Mouse (Mus musculus) hindbrain, embryonic 14.5 days (tissue): Measurements from ENCODE around the gene Pigl. TPM values are rescaled to one million over a fixed set of nuclear protein-coding genes. Genes with fewer than 3 reads are reported as not detected.
"Not testable (repeated sequence)": the region's sequence is repeated elsewhere in the genome, so short reads cannot be mapped to it uniquely, and the experiment has no call there.

Experiments
- ATAC-seq: fragments of 200-750 bp; cut with Nextera tagmentation; 2 replicates; pipeline ENCODE4 v1.8.0; 2017; ENCODE audit warnings: moderate number of reproducible peaks, mild to moderate bottlenecking, moderate TSS enrichment, moderate library complexity; ENCODE audit not compliant: low FRiP score
- DNase-seq: peaks from one replicate; pipeline ENCODE4 v3.0.0-alpha.2; 2015; ENCODE audit warnings: low spot score
- H3K27ac ChIP-seq: fragments of 300-500 bp; sonication (generic); 2 replicates; pipeline ENCODE4 v1.5.1; 2014; ENCODE audit warnings: mild to moderate bottlenecking, moderate library complexity
- H3K27me3 ChIP-seq: fragments of 300-500 bp; sonication (generic); 2 replicates; pipeline ENCODE4 v1.6.1; 2014; ENCODE audit warnings: mild to moderate bottlenecking, low read length, mixed read lengths; ENCODE audit not compliant: control insufficient read depth, insufficient read depth
- H3K36me3 ChIP-seq: fragments of 300-500 bp; sonication (generic); replicated peaks from 2 replicates; pipeline ENCODE4 v1.6.1; 2014; ENCODE audit not compliant: control insufficient read depth, insufficient read depth
- H3K4me1 ChIP-seq: fragments of 300-500 bp; sonication (generic); replicated peaks from 2 replicates; pipeline ENCODE4 v1.6.1; 2014; ENCODE audit warnings: antibody characterized with exemption, low read length, mixed read lengths; ENCODE audit not compliant: control insufficient read depth, insufficient read depth
- H3K4me2 ChIP-seq: fragments of 300-500 bp; sonication (generic); replicated peaks from 2 replicates; pipeline ENCODE4 v1.6.1; 2014; ENCODE audit warnings: mild to moderate bottlenecking, moderate library complexity
- H3K4me3 ChIP-seq: fragments of 300-500 bp; sonication (generic); replicated peaks from 2 replicates; pipeline ENCODE4 v1.5.1; 2014; ENCODE audit warnings: mild to moderate bottlenecking, low read length
- H3K9ac ChIP-seq: fragments of 300-500 bp; sonication (generic); 2 replicates; pipeline ENCODE4 v1.6.1; 2014
- H3K9me3 ChIP-seq: fragments of 300-500 bp; sonication (generic); 2 replicates; pipeline ENCODE4 v1.6.1; 2016; ENCODE audit warnings: low read length; ENCODE audit not compliant: control insufficient read depth
- WGBS: fragments of 180-500 bp; shearing (Covaris S2); extraction: QIAGEN DNeasy Blood & Tissue Kit; methylation state at CpG from one replicate; pipeline ENCODE4 v1.1.7; 2014; 5-methylcytosine and 5-hydroxymethylcytosine counted together
- polyA plus RNA-seq: library from polyadenylated mRNA; unstranded; fragments of >200 nt; fragmentation: Nextera tagmentation; extraction: Ambion mirVana; gene quantifications from 2 replicates; pipeline ENCODE4 v1.2.1, GENCODE M21; 2014

Gene Pigl
- polyA plus RNA-seq, 1 experiment from 2014 or later, result 10.4 TPM

DNA sequence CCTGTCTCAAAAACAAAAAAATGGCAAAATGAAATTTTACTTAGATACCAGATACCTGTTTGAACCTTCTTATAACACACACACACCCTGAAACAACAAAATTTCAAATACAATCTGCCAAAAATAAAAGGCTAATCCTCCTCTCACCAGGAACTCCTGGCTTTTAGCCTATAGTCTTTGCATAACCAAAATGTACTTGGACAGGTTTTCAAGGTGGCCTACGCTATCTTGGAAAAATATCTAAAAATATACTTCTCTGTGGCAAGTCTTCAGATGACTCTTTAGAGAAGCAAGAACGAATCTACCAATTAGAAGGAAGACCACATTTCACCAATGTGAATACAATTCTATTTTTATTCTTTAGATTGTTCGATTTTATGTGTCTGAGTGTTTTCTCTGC, 12.5 kb upstream of the Pigl start:
- Histone ChIP-seq H3K4me3 (no peak overlapping the region), H3K4me1 (no peaks in the 10 kb centered on the region), H3K9ac (no peak overlapping the region), H3K27me3 (no peaks in the 10 kb centered on the region), H3K36me3 (no peaks in the 10 kb centered on the region), H3K4me2 (no peak overlapping the region), H3K27ac (no peak overlapping the region), H3K9me3 (no peaks in the 10 kb centered on the region)
- DNase-seq, result no peak
- no peak for ATAC-seq
- 96% methylated on average over 3 of the region's 3 CpGs for WGBS

- no peaks in the 10 kb centered on the region for H3K9me3 ChIP-seq
- H3K4me2 ChIP-seq, result no peak overlapping the region
- no peaks in the 10 kb centered on the region for H3K27me3 ChIP-seq
- H3K36me3 ChIP-seq, result no peaks in the 10 kb centered on the region
- no peak for DNase-seq
- no peak for ATAC-seq
- no peak overlapping the region for H3K27ac ChIP-seq
- H3K9ac ChIP-seq, result no peak overlapping the region
- 94% methylated on average over 6 of the region's 6 CpGs for WGBS
- H3K4me3 ChIP-seq, result no peak overlapping the region
- no peaks in the 10 kb centered on the region for H3K4me1 ChIP-seq
These were observed 9.3 kb upstream of the Pigl start for GRCm38 (mm10) chr11:62448971-62449370.

DNA sequence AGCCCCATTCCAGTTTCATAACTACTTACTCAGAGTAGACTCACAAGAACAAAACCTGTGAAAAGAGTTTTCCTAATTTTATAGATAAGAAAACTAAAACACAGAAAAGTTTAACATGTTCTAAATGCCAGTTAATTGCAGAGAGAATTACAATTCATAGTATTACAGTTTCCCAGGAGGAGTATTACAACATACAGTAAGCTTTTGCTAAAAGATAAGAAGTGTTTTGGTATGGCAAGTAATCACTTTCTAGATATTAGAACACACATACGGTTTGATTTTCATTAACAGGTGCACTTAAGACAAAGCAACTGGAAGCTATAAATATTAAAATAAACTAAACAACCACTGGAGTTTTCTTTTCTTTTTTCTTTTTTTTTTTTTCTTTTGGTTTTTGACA, 3.1 kb upstream of the Pigl start:
- H3K9ac ChIP-seq, result 0 out of 2 replicates have a peak overlapping the region, but pooled peaks have one; percentile 96
- no peak overlapping the region for H3K27ac ChIP-seq
- H3K36me3 ChIP-seq, result no peaks in the 10 kb centered on the region
- H3K9me3 ChIP-seq, result no peaks in the 10 kb centered on the region
- H3K27me3 ChIP-seq, result no peaks in the 10 kb centered on the region
- H3K4me2 ChIP-seq, result peak overlapping the region; percentile 81
- 92% methylated on average over 1 of the region's 1 CpGs for WGBS
- peaks cover 17% of the 10 kb centered on the region for H3K4me1 ChIP-seq
- DNase-seq (no peak), ATAC-seq (no peak)
- H3K4me3 ChIP-seq, result peak overlapping the region; percentile 94; the same call in 1 of the 2 replicates

GRCm38 (mm10) chr11:62456021-62456482, 2.2 kb upstream of the Pigl start:
- Histone ChIP-seq H3K4me1 (peaks cover 17% of the 10 kb centered on the region), H3K27ac (peak overlapping the region; percentile 96; the same call in 1 of the 2 replicates), H3K27me3 (no peaks in the 10 kb centered on the region), H3K9me3 (no peaks in the 10 kb centered on the region), H3K9ac (peak overlapping the region; percentile 96), H3K4me2 (peak overlapping the region; percentile 81), H3K36me3 (no peaks in the 10 kb centered on the region), H3K4me3 (peak overlapping the region; percentile 94)
- WGBS, result 11% methylated on average over 3 of the region's 3 CpGs
- ATAC-seq (no peak), DNase-seq (no peak)

DNA sequence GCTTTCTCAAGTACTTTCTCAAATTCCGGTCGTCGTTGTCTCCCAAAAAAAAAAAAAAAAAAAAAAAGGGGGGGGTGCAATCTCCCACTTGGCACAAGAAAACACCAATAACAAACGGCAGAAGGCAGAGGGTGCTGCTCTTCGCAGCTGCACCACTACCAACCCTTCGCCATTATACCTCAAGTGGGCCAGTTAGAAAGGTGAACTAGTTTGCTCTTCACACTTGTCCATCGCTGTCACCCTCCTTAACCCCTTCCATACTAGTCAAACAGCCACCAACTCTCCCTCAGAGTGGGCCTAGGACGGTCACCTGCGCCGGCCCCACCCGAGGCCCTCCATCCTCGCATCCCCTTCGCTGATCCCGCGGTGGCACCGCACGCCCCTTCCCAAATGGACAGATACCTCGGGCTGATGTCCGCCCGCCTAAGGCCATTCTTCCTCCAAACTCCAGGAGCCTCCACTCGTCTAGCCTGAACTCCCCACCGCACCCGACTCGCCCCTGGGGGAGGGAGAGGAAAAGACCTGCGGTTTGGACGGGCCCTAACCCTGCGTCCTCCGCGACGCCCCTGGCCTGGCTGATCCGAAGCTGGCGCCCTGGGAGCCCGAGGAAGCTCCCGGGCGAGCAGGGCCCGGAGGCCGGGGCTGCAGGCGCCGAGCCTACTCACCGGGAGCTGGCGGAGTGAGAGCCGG, 1.6 kb upstream of the Pigl start:
- WGBS, result 0% methylated on average over 42 of the region's 42 CpGs
- Histone ChIP-seq H3K9ac (peak overlapping the region; percentile 96), H3K4me1 (peaks cover 17% of the 10 kb centered on the region), H3K27me3 (no peaks in the 10 kb centered on the region), H3K9me3 (no peaks in the 10 kb centered on the region), H3K27ac (peak overlapping the region; percentile 96), H3K4me2 (peak overlapping the region; percentile 81), H3K36me3 (no peaks in the 10 kb centered on the region), H3K4me3 (peak overlapping the region; percentile 94)
- peak; percentile 79 for ATAC-seq
- peak; percentile 64 for DNase-seq

DNA sequence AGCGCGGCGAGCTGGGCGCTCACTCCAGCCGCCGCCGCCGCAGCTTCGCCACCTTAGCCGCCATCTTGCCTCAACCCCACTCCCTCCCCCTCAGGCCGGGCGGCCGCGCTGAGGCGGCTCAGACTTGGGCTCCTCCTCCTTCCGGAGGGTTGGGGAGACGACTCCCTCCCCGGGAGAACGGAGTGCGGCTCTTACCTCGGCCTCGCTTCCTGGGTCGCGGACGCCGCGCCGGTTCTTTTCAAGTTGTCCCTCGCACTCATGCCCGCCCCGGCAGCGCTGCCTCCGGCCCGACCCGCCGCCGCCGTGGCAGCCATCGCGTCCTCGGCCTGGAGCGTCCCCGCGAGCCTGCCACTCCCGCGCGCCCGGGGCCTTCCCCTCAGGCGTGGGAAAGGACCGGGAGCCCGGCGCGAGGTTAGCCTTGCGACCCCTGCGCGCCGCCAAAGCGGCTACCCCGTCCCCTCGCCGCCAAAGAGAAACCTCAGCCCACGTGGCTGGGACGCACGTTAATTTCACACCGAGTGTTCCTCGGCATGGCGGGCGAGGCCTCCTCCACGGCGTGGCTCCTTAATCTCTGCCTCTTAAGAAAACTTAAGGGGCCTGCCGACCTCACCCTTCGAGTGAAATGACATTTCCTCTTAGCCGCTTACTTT, 894 bp upstream of the Pigl start:
- ATAC-seq (peak; percentile 96), DNase-seq (peak; percentile 85)
- Histone ChIP-seq H3K4me1 (peaks cover 17% of the 10 kb centered on the region), H3K9me3 (no peaks in the 10 kb centered on the region), H3K27me3 (no peaks in the 10 kb centered on the region), H3K9ac (peak overlapping the region; percentile 96), H3K4me2 (peak overlapping the region; percentile 81), H3K36me3 (no peaks in the 10 kb centered on the region), H3K27ac (peak overlapping the region; percentile 96), H3K4me3 (peak overlapping the region; percentile 94)
- WGBS, result under 1% methylated on average over 63 of the region's 73 CpGs

DNA sequence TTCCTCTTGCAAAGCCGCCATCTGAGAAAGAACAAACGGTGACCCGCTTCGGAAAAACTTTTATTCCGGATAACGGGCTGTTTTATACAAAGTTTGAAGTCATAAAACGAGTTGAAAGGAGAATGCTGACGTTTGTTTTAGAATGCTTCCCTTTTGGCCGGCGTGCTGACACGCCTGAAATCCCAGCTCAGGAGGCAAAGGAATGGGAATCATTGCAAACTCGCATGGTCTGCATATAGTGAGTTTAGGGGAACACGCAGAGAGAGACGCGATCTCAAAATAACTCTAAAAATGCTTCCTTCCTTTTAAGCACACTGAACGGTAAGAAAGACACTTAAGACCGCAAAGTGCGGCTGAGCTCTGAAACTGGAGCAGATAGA, 379 bp upstream of the Pigl start:
- H3K27me3 ChIP-seq, result no peaks in the 10 kb centered on the region
- peak overlapping the region; percentile 96 for H3K27ac ChIP-seq
- WGBS, result under 1% methylated on average over 18 of the region's 18 CpGs
- H3K9me3 ChIP-seq, result no peaks in the 10 kb centered on the region
- H3K36me3 ChIP-seq, result no peaks in the 10 kb centered on the region
- H3K9ac ChIP-seq, result peak overlapping the region; percentile 96
- peak overlapping the region; percentile 81 for H3K4me2 ChIP-seq
- H3K4me1 ChIP-seq, result peaks cover 17% of the 10 kb centered on the region
- DNase-seq, result no peak
- peak overlapping the region; percentile 94 for H3K4me3 ChIP-seq
- no peak for ATAC-seq

- 1% methylated on average over 9 of the region's 9 CpGs for WGBS
These were observed 520 bp downstream of the Pigl start for GRCm38 (mm10) chr11:62458780-62459179.

GRCm38 (mm10) chr11:62462529-62462928, 4.3 kb downstream of the Pigl start:
- not testable (repeated sequence) for H3K9ac ChIP-seq, H3K36me3 ChIP-seq, H3K4me1 ChIP-seq, DNase-seq, H3K9me3 ChIP-seq, H3K4me2 ChIP-seq, H3K4me3 ChIP-seq, ATAC-seq, H3K27ac ChIP-seq, H3K27me3 ChIP-seq
- 96% methylated on average over 1 of the region's 1 CpGs for WGBS

More at GRCm38 (mm10) chr11:62458780-62459179, 520 bp downstream of the Pigl start:
- Histone ChIP-seq H3K9ac (peak overlapping the region; percentile 96), H3K4me2 (peak overlapping the region; percentile 81), H3K4me1 (peaks cover 17% of the 10 kb centered on the region), H3K27ac (peak overlapping the region; percentile 96), H3K4me3 (peak overlapping the region; percentile 94), H3K36me3 (no peaks in the 10 kb centered on the region), H3K27me3 (no peaks in the 10 kb centered on the region), H3K9me3 (no peaks in the 10 kb centered on the region)
- peak; percentile 25 for DNase-seq
- no peak for ATAC-seq
